Mouse (Mus musculus): Measurements from ENCODE around the gene Rilp.

DNA sequence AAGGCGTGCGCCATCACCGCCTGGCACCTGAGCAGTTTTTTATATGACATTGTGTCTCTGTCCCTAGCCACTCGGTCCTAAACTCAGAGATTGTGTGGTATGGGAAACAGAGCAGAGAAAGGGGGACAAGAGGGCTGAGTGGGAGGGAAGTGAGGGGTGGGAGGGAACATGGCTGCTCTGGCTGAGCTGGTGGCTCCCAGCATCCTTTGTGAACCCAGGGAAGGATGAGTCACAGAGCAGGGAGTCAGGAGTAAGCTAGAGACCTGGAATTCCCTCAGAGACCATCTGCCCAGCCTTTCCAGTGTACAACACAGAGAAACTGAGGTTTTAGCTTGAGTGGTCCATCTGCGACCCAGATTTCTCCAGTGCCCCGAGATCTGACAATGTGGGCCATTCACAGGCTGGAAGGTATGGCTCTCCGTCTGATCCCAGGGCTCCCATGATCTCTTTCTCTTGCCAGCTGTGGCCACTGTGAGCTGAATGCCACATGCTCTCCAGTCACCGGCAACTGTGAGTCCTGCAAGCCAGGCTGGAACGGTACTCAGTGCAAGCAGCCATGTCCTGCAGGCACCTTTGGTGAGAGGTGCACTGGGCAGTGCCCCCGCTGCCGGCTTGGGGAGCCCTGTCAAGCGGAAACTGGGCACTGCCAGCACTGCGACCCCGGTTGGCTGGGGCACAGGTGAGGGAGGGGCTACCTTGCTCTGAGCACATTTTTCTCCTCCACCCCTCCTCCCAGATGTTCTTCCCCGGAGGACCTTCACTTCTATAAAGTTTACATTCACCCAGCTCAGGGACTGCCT is 10.1 kb downstream of the Rilp start:
- TF ChIP-seq MYB (IDR thresholded peaks at IDR 0.05; ENCODE audit: low read depth, low read length) (no peak), POLR2A (IDR thresholded peaks at IDR 0.05; ENCODE audit: control insufficient read depth in 1 of 2, insufficient read depth in 1 of 2, low read depth in 1 of 2, low read length in 2 of 2, poor library complexity in 1 of 2) (no peak), ELF1 (IDR thresholded peaks at IDR 0.05; ENCODE audit: low read depth, low read length) (no peak), CTCF (IDR thresholded peaks at IDR 0.05 in 2 of 3, conservative IDR thresholded peaks at IDR 0.05 in 1 of 3; ENCODE audit: control insufficient read depth in 1 of 3, insufficient read depth in 1 of 3, low read depth in 2 of 3, low read length in 3 of 3, poor library complexity in 1 of 3, severe bottlenecking in 1 of 3) (no peak), MAX (IDR thresholded peaks at IDR 0.05; ENCODE audit: low read length) (no peak), TAL1 (IDR thresholded peaks at IDR 0.05; ENCODE audit: low read length) (no peak), GABPA (IDR thresholded peaks at IDR 0.05; ENCODE audit: low read depth, low read length) (no peak), HCFC1 (IDR thresholded peaks at IDR 0.05; ENCODE audit: low read depth, low read length) (no peak)

All from MEL (cell line).